Mouse (Mus musculus): ENCODE measurements around the gene Rbm42. TPM values are rescaled to one million over a fixed set of nuclear protein-coding genes. Genes with fewer than 3 reads are reported as not detected.

Rbm42 gene
- total and polyA plus RNA-seq, 2 experiments = 17.1 to 36.7 TPM

GRCm38 (mm10) chr7:30593579-30594509, 56.3 kb downstream of the Rbm42 start:
- DNase-seq (ENCODE audit: extremely low read depth, low read depth, low spot score) = no peak
- TF ChIP-seq POLR2A (IDR thresholded peaks at IDR 0.05; ENCODE audit: extremely low read depth, insufficient read depth, low read length) = no peak
- no peak for TF ChIP-seq CTCF (IDR thresholded peaks at IDR 0.05; ENCODE audit: low read depth, low read length)
- WGBS = 86% methylated on average over 10 of the region's 10 CpGs

GRCm38 (mm10) chr7:30592772-30593423, 57.2 kb downstream of the Rbm42 start:
- peaks cover 4% of the 10 kb centered on the region; the same call in 1 of the 2 replicates for H3K79me2 ChIP-seq (ENCODE audit: control insufficient read depth, insufficient read depth, low read length)
- no peak for TF ChIP-seq POLR2A (IDR thresholded peaks at IDR 0.05; ENCODE audit: extremely low read depth, insufficient read depth, low read length)
- TF ChIP-seq CTCF (IDR thresholded peaks at IDR 0.05; ENCODE audit: low read depth, low read length) = no peak
- peaks cover 5% of the 10 kb centered on the region; the same call in 1 of the 2 replicates for H3K4me1 ChIP-seq (ENCODE audit: control insufficient read depth, insufficient read depth, low read length)
- no peak overlapping the region for H3K9ac ChIP-seq (ENCODE audit: low read depth, low read length)
- no peaks in the 10 kb centered on the region for H3K27me3 ChIP-seq (ENCODE audit: control insufficient read depth, insufficient read depth, low read length)
- H3K4me3 ChIP-seq (ENCODE audit: insufficient read depth, low read depth, low read length) = no peak overlapping the region
- DNase-seq (ENCODE audit: extremely low read depth, low read depth, low spot score) = no peak
- H3K27ac ChIP-seq (replicated peaks; ENCODE audit: insufficient read depth, low read depth, low read length) = no peak overlapping the region
- H3K36me3 ChIP-seq (ENCODE audit: control insufficient read depth, insufficient read depth, low read length) = no peaks in the 10 kb centered on the region
- WGBS = 83% methylated on average over 5 of the region's 5 CpGs

More at GRCm38 (mm10) chr7:30593579-30594509, 56.3 kb downstream of the Rbm42 start:
- H3K36me3 ChIP-seq (ENCODE audit: control insufficient read depth, insufficient read depth, low read length) = no peaks in the 10 kb centered on the region
- no peak overlapping the region for H3K4me3 ChIP-seq (ENCODE audit: insufficient read depth, low read depth, low read length)
- H3K27me3 ChIP-seq (ENCODE audit: control insufficient read depth, insufficient read depth, low read length) = no peaks in the 10 kb centered on the region
- H3K79me2 ChIP-seq (ENCODE audit: control insufficient read depth, insufficient read depth, low read length) = no peaks in the 10 kb centered on the region; the same call in 1 of the 2 replicates
- no peak overlapping the region for H3K27ac ChIP-seq (replicated peaks; ENCODE audit: insufficient read depth, low read depth, low read length)
- peaks cover 5% of the 10 kb centered on the region; the same call in 1 of the 2 replicates for H3K4me1 ChIP-seq (ENCODE audit: control insufficient read depth, insufficient read depth, low read length)
- no peak overlapping the region for H3K9ac ChIP-seq (ENCODE audit: low read depth, low read length)

GRCm38 (mm10) chr7:30591605-30591951, 58.5 kb downstream of the Rbm42 start:
- Histone ChIP-seq H3K27ac (replicated peaks; ENCODE audit: insufficient read depth, low read depth, low read length) (no peak overlapping the region), H3K9ac (ENCODE audit: low read depth, low read length) (no peak overlapping the region), H3K79me2 (ENCODE audit: control insufficient read depth, insufficient read depth, low read length) (peaks cover 15% of the 10 kb centered on the region), H3K4me3 (ENCODE audit: insufficient read depth, low read depth, low read length) (no peak overlapping the region), H3K27me3 (ENCODE audit: control insufficient read depth, insufficient read depth, low read length) (no peaks in the 10 kb centered on the region), H3K36me3 (ENCODE audit: control insufficient read depth, insufficient read depth, low read length) (no peaks in the 10 kb centered on the region), H3K4me1 (ENCODE audit: control insufficient read depth, insufficient read depth, low read length) (peaks cover 7% of the 10 kb centered on the region; the same call in 1 of the 2 replicates)
- WGBS = 88% methylated on average over 4 of the region's 4 CpGs
- no peak for TF ChIP-seq CTCF (IDR thresholded peaks at IDR 0.05; ENCODE audit: low read depth, low read length)
- TF ChIP-seq POLR2A (IDR thresholded peaks at IDR 0.05; ENCODE audit: extremely low read depth, insufficient read depth, low read length) = no peak
- no peak for DNase-seq (ENCODE audit: extremely low read depth, low read depth, low spot score)

Other genes starting within 250 kb of the Rbm42 start
Only the 30 nearest of the 33 such genes appear.
- 0.55 and 1.0 TPM in 2 replicates for gene Nfkbid, start 228.6 kb downstream of the Rbm42 start, total RNA-seq (2014; rRNA removed)
- 0.52 and 0.92 TPM in 2 replicates for gene Nfkbid, start 228.6 kb downstream of the Rbm42 start, polyA plus RNA-seq (2012; rRNA removed)
- 0.18 and 0.74 TPM in 2 replicates for gene Aplp1, start 204.8 kb downstream of the Rbm42 start, total RNA-seq (2014; rRNA removed)
- 0.65 and 0.70 TPM in 2 replicates for gene Aplp1, start 204.8 kb downstream of the Rbm42 start, polyA plus RNA-seq (2012; rRNA removed)
- not detected in 2 replicates for gene Kirrel2, start 192.6 kb downstream of the Rbm42 start, total RNA-seq (2014; rRNA removed)
- gene Kirrel2, start 192.6 kb downstream of the Rbm42 start, polyA plus RNA-seq (2012; rRNA removed) = not detected in 2 replicates
- under 0.01 TPM in 1 of 2 replicates, not detected in the other for gene Nphs1, start 192.0 kb downstream of the Rbm42 start, total RNA-seq (2014; rRNA removed)
- gene Nphs1, start 192.0 kb downstream of the Rbm42 start, polyA plus RNA-seq (2012; rRNA removed) = not detected in 2 replicates
- gene Prodh2, start 156.7 kb downstream of the Rbm42 start, total RNA-seq (2014; rRNA removed) = 220 and 232 TPM in 2 replicates
- 416 and 432 TPM in 2 replicates for gene Prodh2, start 156.7 kb downstream of the Rbm42 start, polyA plus RNA-seq (2012; rRNA removed)
- 0.07 and 0.37 TPM in 2 replicates for gene Arhgap33, start 115.3 kb downstream of the Rbm42 start, total RNA-seq (2014; rRNA removed)
- 0.72 and 1.2 TPM in 2 replicates for gene Arhgap33, start 115.3 kb downstream of the Rbm42 start, polyA plus RNA-seq (2012; rRNA removed)
- gene Hspb6, start 98.1 kb downstream of the Rbm42 start, total RNA-seq (2014; rRNA removed) = 2.2 and 2.5 TPM in 2 replicates
- gene Hspb6, start 98.1 kb downstream of the Rbm42 start, polyA plus RNA-seq (2012; rRNA removed) = 22.5 and 29.2 TPM in 2 replicates
- 1.6 and 2.3 TPM in 2 replicates for gene Proser3, start 98.0 kb downstream of the Rbm42 start, total RNA-seq (2014; rRNA removed)
- gene Proser3, start 98.0 kb downstream of the Rbm42 start, polyA plus RNA-seq (2012; rRNA removed) = 3.2 and 4.5 TPM in 2 replicates
- gene Lin37, start 90.5 kb downstream of the Rbm42 start, total RNA-seq (2014; rRNA removed) = 2.7 and 4.0 TPM in 2 replicates
- gene Lin37, start 90.5 kb downstream of the Rbm42 start, polyA plus RNA-seq (2012; rRNA removed) = 18.8 and 22.4 TPM in 2 replicates
- 12.4 and 16.2 TPM in 2 replicates for gene U2af1l4, start 87.0 kb downstream of the Rbm42 start, total RNA-seq (2014; rRNA removed)
- 31.3 and 34.6 TPM in 2 replicates for gene U2af1l4, start 87.0 kb downstream of the Rbm42 start, polyA plus RNA-seq (2012; rRNA removed)
- gene Gm49396, start 87.0 kb downstream of the Rbm42 start, total RNA-seq (2014; rRNA removed) = 1.9 and 2.8 TPM in 2 replicates
- gene Gm49396, start 87.0 kb downstream of the Rbm42 start, polyA plus RNA-seq (2012; rRNA removed) = 0.70 and 0.91 TPM in 2 replicates
- gene Psenen, start 86.7 kb downstream of the Rbm42 start, total RNA-seq (2014; rRNA removed) = 34.9 and 38.0 TPM in 2 replicates
- 126 and 149 TPM in 2 replicates for gene Psenen, start 86.7 kb downstream of the Rbm42 start, polyA plus RNA-seq (2012; rRNA removed)
- 0.55 TPM in 1 of 2 replicates, not detected in the other for gene Igflr1, start 84.9 kb downstream of the Rbm42 start, total RNA-seq (2014; rRNA removed)
- gene Igflr1, start 84.9 kb downstream of the Rbm42 start, polyA plus RNA-seq (2012; rRNA removed) = 2.3 and 4.2 TPM in 2 replicates
- 3.4 and 5.0 TPM in 2 replicates for gene Kmt2b, start 61.6 kb downstream of the Rbm42 start, total RNA-seq (2014; rRNA removed)
- 12.1 and 19.2 TPM in 2 replicates for gene Kmt2b, start 61.6 kb downstream of the Rbm42 start, polyA plus RNA-seq (2012; rRNA removed)
- gene Zbtb32, start 51.4 kb downstream of the Rbm42 start, total RNA-seq (2014; rRNA removed) = 0.18 and 0.87 TPM in 2 replicates
- 0.58 and 0.61 TPM in 2 replicates for gene Zbtb32, start 51.4 kb downstream of the Rbm42 start, polyA plus RNA-seq (2012; rRNA removed)
- gene Upk1a, start 37.5 kb downstream of the Rbm42 start, total RNA-seq (2014; rRNA removed) = not detected in 2 replicates
- gene Upk1a, start 37.5 kb downstream of the Rbm42 start, polyA plus RNA-seq (2012; rRNA removed) = 0.23 and 0.54 TPM in 2 replicates
- 640 and 781 TPM in 2 replicates for gene Cox6b1, start 24.2 kb downstream of the Rbm42 start, total RNA-seq (2014; rRNA removed)
- 399 and 416 TPM in 2 replicates for gene Cox6b1, start 24.2 kb downstream of the Rbm42 start, polyA plus RNA-seq (2012; rRNA removed)
- 0.18 TPM in 1 of 2 replicates, not detected in the other for gene Etv2, start 14.5 kb downstream of the Rbm42 start, total RNA-seq (2014; rRNA removed)
- gene Etv2, start 14.5 kb downstream of the Rbm42 start, polyA plus RNA-seq (2012; rRNA removed) = not detected in 2 replicates
- gene Haus5, start 14.7 kb upstream of the Rbm42 start, total RNA-seq (2014; rRNA removed) = 4.6 and 4.7 TPM in 2 replicates
- 3.7 and 5.3 TPM in 2 replicates for gene Haus5, start 14.7 kb upstream of the Rbm42 start, polyA plus RNA-seq (2012; rRNA removed)
- gene Pmis2, start 21.3 kb upstream of the Rbm42 start, total RNA-seq (2014; rRNA removed) = not detected in 2 replicates
- not detected in 2 replicates for gene Pmis2, start 21.3 kb upstream of the Rbm42 start, polyA plus RNA-seq (2012; rRNA removed)
- 0.34 TPM in 1 of 2 replicates, not detected in the other for gene 2200002J24Rik, start 48.6 kb upstream of the Rbm42 start, total RNA-seq (2014; rRNA removed)
- not detected in 2 replicates for gene 2200002J24Rik, start 48.6 kb upstream of the Rbm42 start, polyA plus RNA-seq (2012; rRNA removed)
- 2.6 and 4.4 TPM in 2 replicates for gene Atp4a, start 61.9 kb upstream of the Rbm42 start, total RNA-seq (2014; rRNA removed)
- 1.3 and 4.2 TPM in 2 replicates for gene Atp4a, start 61.9 kb upstream of the Rbm42 start, polyA plus RNA-seq (2012; rRNA removed)
- gene Tmem147, start 79.2 kb upstream of the Rbm42 start, total RNA-seq (2014; rRNA removed) = 124 and 146 TPM in 2 replicates
- 248 and 335 TPM in 2 replicates for gene Tmem147, start 79.2 kb upstream of the Rbm42 start, polyA plus RNA-seq (2012; rRNA removed)
- not detected in 2 replicates for gene Gapdhs, start 93.4 kb upstream of the Rbm42 start, total RNA-seq (2014; rRNA removed)
- gene Gapdhs, start 93.4 kb upstream of the Rbm42 start, polyA plus RNA-seq (2012; rRNA removed) = 0.50 and 1.3 TPM in 2 replicates
- 0.46 and 0.60 TPM in 2 replicates for gene Sbsn, start 101.2 kb upstream of the Rbm42 start, total RNA-seq (2014; rRNA removed)
- 0.33 and 0.41 TPM in 2 replicates for gene Sbsn, start 101.2 kb upstream of the Rbm42 start, polyA plus RNA-seq (2012; rRNA removed)
- gene Dmkn, start 113.4 kb upstream of the Rbm42 start, total RNA-seq (2014; rRNA removed) = not detected in 2 replicates
- 0.44 TPM in 1 of 2 replicates, not detected in the other for gene Dmkn, start 113.4 kb upstream of the Rbm42 start, polyA plus RNA-seq (2012; rRNA removed)
- gene Krtdap, start 137.6 kb upstream of the Rbm42 start, total RNA-seq (2014; rRNA removed) = not detected in 2 replicates
- not detected in 2 replicates for gene Krtdap, start 137.6 kb upstream of the Rbm42 start, polyA plus RNA-seq (2012; rRNA removed)
- 0.09 and 0.13 TPM in 2 replicates for gene Ffar2, start 173.5 kb upstream of the Rbm42 start, total RNA-seq (2014; rRNA removed)
- 0.04 TPM in 1 of 2 replicates, not detected in the other for gene Ffar2, start 173.5 kb upstream of the Rbm42 start, polyA plus RNA-seq (2012; rRNA removed)
- not detected in 2 replicates for gene Ffar3, start 205.9 kb upstream of the Rbm42 start, total RNA-seq (2014; rRNA removed)
- not detected in 2 replicates for gene Ffar3, start 205.9 kb upstream of the Rbm42 start, polyA plus RNA-seq (2012; rRNA removed)
- gene Ffar1, start 211.2 kb upstream of the Rbm42 start, total RNA-seq (2014; rRNA removed) = not detected in 2 replicates
- 0.05 and 0.21 TPM in 2 replicates for gene Ffar1, start 211.2 kb upstream of the Rbm42 start, polyA plus RNA-seq (2012; rRNA removed)